7 mouse cellular contexts compared by ENCODE assay signal in genomic region chr7:127253341-127253740, GRCm38 (mm10). TPM values are rescaled to one million over a fixed set of nuclear protein-coding genes. Genes with fewer than 3 reads are reported as not detected.
DNase-seq lines count a peak whose midpoint lies in the region; ATAC-seq and TF ChIP-seq lines count a peak whose summit lies in the region.

No protein-coding gene starts in this region.

- H3K27ac ChIP-seq in lung, embryonic 16.5 days (ENCODE audit: low read length): peak overlapping the region; percentile 84
- peak overlapping the region; percentile 91 for H3K27ac ChIP-seq in forebrain, embryonic 13.5 days
- H3K27ac ChIP-seq in limb, embryonic 11.5 days (replicated peaks; ENCODE audit: low read depth, low read length): no peak overlapping the region
- H3K27ac ChIP-seq in olfactory bulb, adult 2 months (ENCODE audit: insufficient read depth, low read depth, low read length): peak overlapping the region; percentile 62

- no peak for DNase-seq in lung, postnatal 10 days
- no peak for DNase-seq in limb, embryonic 11.5 days (ENCODE audit: low spot score)
- no peak for DNase-seq in c-Kit-positive CD71-positive TER-119-positive erythroid progenitor cells, embryonic 14.5 days (ENCODE audit: low spot score)
- DNase-seq in Muller cell, postnatal 12 days (ENCODE audit: inconsistent ontology term): no peak

- TF ChIP-seq POLR2A in olfactory bulb, adult 2 months (IDR thresholded peaks at IDR 0.05; ENCODE audit: insufficient read depth, low read depth, low read length): no peak

- 0 out of 2 replicates have a peak, but pooled peaks cover 3% of the 10 kb centered on the region for H3K36me3 ChIP-seq in lung, embryonic 16.5 days (ENCODE audit: control insufficient read depth, insufficient read depth, low read length)
- H3K36me3 ChIP-seq in forebrain, embryonic 13.5 days (ENCODE audit: poor library complexity, severe bottlenecking): peaks cover 43% of the 10 kb centered on the region
- H3K36me3 ChIP-seq in limb, embryonic 11.5 days (ENCODE audit: control insufficient read depth, insufficient read depth, low read length): peaks cover 7% of the 10 kb centered on the region

- H3K9me3 ChIP-seq in lung, embryonic 16.5 days (ENCODE audit: control insufficient read depth, low read length): no peaks in the 10 kb centered on the region
- no peaks in the 10 kb centered on the region for H3K9me3 ChIP-seq in forebrain, embryonic 13.5 days (replicated peaks)
- H3K9me3 ChIP-seq in limb, embryonic 11.5 days (ENCODE audit: control insufficient read depth, low read length): no peaks in the 10 kb centered on the region

- TF ChIP-seq CTCF in olfactory bulb, adult 2 months (IDR thresholded peaks at IDR 0.05; ENCODE audit: insufficient read depth, low read depth, low read length): no peak

- 67% methylated on average over 6 of the region's 6 CpGs for WGBS in lung, embryonic 16.5 days
- 84% methylated on average over 6 of the region's 6 CpGs for WGBS in forebrain, embryonic 13.5 days
- 84% methylated on average over 6 of the region's 6 CpGs for WGBS in limb, embryonic 11.5 days
- 79% methylated on average over 6 of the region's 6 CpGs for WGBS in olfactory bulb, adult 2 months

- H3K4me2 ChIP-seq in lung, embryonic 16.5 days (ENCODE audit: low read depth, low read length): peak overlapping the region; percentile 91
- H3K4me2 ChIP-seq in forebrain, embryonic 13.5 days: peak overlapping the region; percentile 73
- peak overlapping the region; percentile 82 for H3K4me2 ChIP-seq in limb, embryonic 11.5 days (ENCODE audit: low read depth, severe bottlenecking)

- H3K27me3 ChIP-seq in lung, embryonic 16.5 days (ENCODE audit: control insufficient read depth, insufficient read depth, low read depth, low read length): no peaks in the 10 kb centered on the region
- no peaks in the 10 kb centered on the region for H3K27me3 ChIP-seq in forebrain, embryonic 13.5 days
- H3K27me3 ChIP-seq in limb, embryonic 11.5 days (ENCODE audit: control insufficient read depth, insufficient read depth, low read length): no peaks in the 10 kb centered on the region

- peak overlapping the region; percentile 81 for H3K9ac ChIP-seq in lung, embryonic 16.5 days (ENCODE audit: low read length)
- peak overlapping the region; percentile 70 for H3K9ac ChIP-seq in forebrain, embryonic 13.5 days
- H3K9ac ChIP-seq in limb, embryonic 11.5 days (ENCODE audit: low read length): peak overlapping the region; percentile 68; the same call in 1 of the 2 replicates

- H3K4me3 ChIP-seq in lung, embryonic 16.5 days (ENCODE audit: low read length): peak overlapping the region; percentile 72
- peak overlapping the region; percentile 57 for H3K4me3 ChIP-seq in forebrain, embryonic 13.5 days
- peak overlapping the region; percentile 54 for H3K4me3 ChIP-seq in limb, embryonic 11.5 days (ENCODE audit: low read depth, low read length)
- peak overlapping the region; percentile 53 for H3K4me3 ChIP-seq in olfactory bulb, adult 2 months (ENCODE audit: insufficient read depth, low read depth, low read length)

- ATAC-seq in lung, embryonic 16.5 days (ENCODE audit: low read depth): no peak
- no peak for ATAC-seq in forebrain, embryonic 13.5 days
- ATAC-seq in limb, embryonic 11.5 days (ENCODE audit: insufficient number of reproducible peaks, low FRiP score, low TSS enrichment, low read depth): 0 out of 2 replicates have a peak, but pooled peaks have one; percentile 15

- peaks cover 10% of the 10 kb centered on the region for H3K4me1 ChIP-seq in lung, embryonic 16.5 days (replicated peaks; ENCODE audit: control insufficient read depth, insufficient read depth, low read length)
- peaks cover 14% of the 10 kb centered on the region for H3K4me1 ChIP-seq in forebrain, embryonic 13.5 days
- H3K4me1 ChIP-seq in limb, embryonic 11.5 days (ENCODE audit: control insufficient read depth, insufficient read depth, low read length): peaks cover 6% of the 10 kb centered on the region; the same call in 1 of the 2 replicates
- peaks cover 2% of the 10 kb centered on the region; the same call in 1 of the 2 replicates for H3K4me1 ChIP-seq in olfactory bulb, adult 2 months (ENCODE audit: control insufficient read depth, insufficient read depth, low read length)

RNA-seq across cellular contexts. Expression of gene Dctpp1, which starts 7.2 kb away (rescaled TPM):
- polyA plus RNA-seq in lung, embryonic 16.5 days (2015; fragmentation: Nextera tagmentation; extraction: Ambion mirVana): 138 and 147 TPM in 2 replicates
- polyA plus RNA-seq in forebrain, embryonic 13.5 days (2015; fragmentation: Nextera tagmentation; extraction: Ambion mirVana): 224 and 229 TPM in 2 replicates
- 290 and 292 TPM in 2 replicates for polyA plus RNA-seq in limb, embryonic 11.5 days (2014; fragmentation: Nextera tagmentation; extraction: Ambion mirVana)
- polyA plus RNA-seq in olfactory bulb, adult 2 months (2012; ENCODE audit: insufficient read depth, insufficient read length, low replicate concordance, missing spikeins): not detected in 2 replicates

RNA-seq across cellular contexts. Expression of gene Zfp771, which starts 9.3 kb away (rescaled TPM):
- 36.9 and 48.7 TPM in 2 replicates for polyA plus RNA-seq in lung, embryonic 16.5 days (2015; fragmentation: Nextera tagmentation; extraction: Ambion mirVana)
- polyA plus RNA-seq in forebrain, embryonic 13.5 days (2015; fragmentation: Nextera tagmentation; extraction: Ambion mirVana): 53.9 and 54.2 TPM in 2 replicates
- polyA plus RNA-seq in limb, embryonic 11.5 days (2014; fragmentation: Nextera tagmentation; extraction: Ambion mirVana): 65.6 and 69.0 TPM in 2 replicates
- polyA plus RNA-seq in olfactory bulb, adult 2 months (2012; ENCODE audit: insufficient read depth, insufficient read length, low replicate concordance, missing spikeins): not detected in 2 replicates

RNA-seq across cellular contexts. Expression of gene Sept1, which starts 20.4 kb away (rescaled TPM):
- polyA plus RNA-seq in lung, embryonic 16.5 days (2015; fragmentation: Nextera tagmentation; extraction: Ambion mirVana): 23.2 and 23.4 TPM in 2 replicates
- 31.8 and 33.4 TPM in 2 replicates for polyA plus RNA-seq in forebrain, embryonic 13.5 days (2015; fragmentation: Nextera tagmentation; extraction: Ambion mirVana)
- 23.1 and 29.3 TPM in 2 replicates for polyA plus RNA-seq in limb, embryonic 11.5 days (2014; fragmentation: Nextera tagmentation; extraction: Ambion mirVana)
- 2,394 TPM in 1 of 2 replicates, not detected in the other for polyA plus RNA-seq in olfactory bulb, adult 2 months (2012; ENCODE audit: insufficient read depth, insufficient read length, low replicate concordance, missing spikeins)

RNA-seq across cellular contexts. Expression of gene Zfp553, which starts 20.5 kb away (rescaled TPM):
- 27.7 and 32.3 TPM in 2 replicates for polyA plus RNA-seq in lung, embryonic 16.5 days (2015; fragmentation: Nextera tagmentation; extraction: Ambion mirVana)
- polyA plus RNA-seq in forebrain, embryonic 13.5 days (2015; fragmentation: Nextera tagmentation; extraction: Ambion mirVana): 68.9 and 73.1 TPM in 2 replicates
- polyA plus RNA-seq in limb, embryonic 11.5 days (2014; fragmentation: Nextera tagmentation; extraction: Ambion mirVana): 24.2 and 29.1 TPM in 2 replicates
- not detected in 2 replicates for polyA plus RNA-seq in olfactory bulb, adult 2 months (2012; ENCODE audit: insufficient read depth, insufficient read length, low replicate concordance, missing spikeins)

RNA-seq across cellular contexts. Expression of gene Sephs2, which starts 20.5 kb away (rescaled TPM):
- polyA plus RNA-seq in lung, embryonic 16.5 days (2015; fragmentation: Nextera tagmentation; extraction: Ambion mirVana): 49.6 and 54.5 TPM in 2 replicates
- 51.1 and 53.2 TPM in 2 replicates for polyA plus RNA-seq in forebrain, embryonic 13.5 days (2015; fragmentation: Nextera tagmentation; extraction: Ambion mirVana)
- 94.5 and 104 TPM in 2 replicates for polyA plus RNA-seq in limb, embryonic 11.5 days (2014; fragmentation: Nextera tagmentation; extraction: Ambion mirVana)
- not detected in 2 replicates for polyA plus RNA-seq in olfactory bulb, adult 2 months (2012; ENCODE audit: insufficient read depth, insufficient read length, low replicate concordance, missing spikeins)

Comparison
In these comparisons a context has a peak if more than half of its experiments do, and no peak if none do; other contexts are left out.
1. RNA of gene Dctpp1, which starts 7.2 kb away (polyA plus RNA-seq): 290 to 292 TPM in limb, embryonic 11.5 days, 224 to 229 TPM in forebrain, embryonic 13.5 days and 138 to 147 TPM in lung, embryonic 16.5 days; not detected in olfactory bulb, adult 2 months; every median in the first group is over 100 times any median in the second.
2. RNA of gene Zfp771, which starts 9.3 kb away (polyA plus RNA-seq): 65.6 to 69.0 TPM in limb, embryonic 11.5 days, 53.9 to 54.2 TPM in forebrain, embryonic 13.5 days and 36.9 to 48.7 TPM in lung, embryonic 16.5 days; not detected in olfactory bulb, adult 2 months; every median in the first group is over 10 times any median in the second.
3. Peak in every context shown above with its lines, with median percentiles within 50 percentile points of each other: H3K4me2 ChIP-seq, H3K4me3 ChIP-seq and H3K9ac ChIP-seq.